Mouse (Mus musculus) lung, postnatal 0 days (tissue): Measurements from ENCODE around the gene Gpr137. TPM values are rescaled to one million over a fixed set of nuclear protein-coding genes. Genes with fewer than 3 reads are reported as not detected.

ENCODE experiments used
- ATAC-seq: fragments of 200-750 bp; cut with Nextera tagmentation; 2 replicates; pipeline ENCODE4 v1.8.0; 2017; ENCODE audit warnings: moderate library complexity
- DNase-seq: peaks from one replicate; pipeline ENCODE4 v3.0.0-alpha.2; 2016; ENCODE audit warnings: low spot score
- H3K27ac ChIP-seq: fragments of 300-500 bp; sonication (generic); 2 replicates; pipeline ENCODE4 v1.5.1; 2014; ENCODE audit warnings: antibody characterized with exemption, mild to moderate bottlenecking, low read length, mixed read lengths
- H3K27me3 ChIP-seq: fragments of 300-500 bp; sonication (generic); replicated peaks from 2 replicates; pipeline ENCODE4 v1.6.1; 2014; ENCODE audit warnings: low read length, mixed read lengths; ENCODE audit not compliant: insufficient read depth
- H3K36me3 ChIP-seq: fragments of 300-500 bp; sonication (generic); 2 replicates; pipeline ENCODE4 v1.6.1; 2014; ENCODE audit warnings: low read length, mixed read lengths; ENCODE audit not compliant: insufficient read depth
- H3K4me1 ChIP-seq: fragments of 300-500 bp; sonication (generic); 2 replicates; pipeline ENCODE4 v1.6.1; 2014; ENCODE audit warnings: antibody characterized with exemption, low read depth, low read length, mixed read lengths; ENCODE audit not compliant: insufficient read depth
- H3K4me2 ChIP-seq: fragments of 300-500 bp; sonication (generic); replicated peaks from 2 replicates; pipeline ENCODE4 v1.6.1; 2014; ENCODE audit warnings: low read depth, mild to moderate bottlenecking, low read length, moderate library complexity, mixed read lengths
- H3K4me3 ChIP-seq: fragments of 300-500 bp; sonication (generic); 2 replicates; pipeline ENCODE4 v1.5.1; 2014; ENCODE audit warnings: low read depth, low read length
- H3K9ac ChIP-seq: fragments of 300-500 bp; sonication (generic); replicated peaks from 2 replicates; pipeline ENCODE4 v1.6.1; 2014; ENCODE audit warnings: low read depth, mild to moderate bottlenecking
- H3K9me3 ChIP-seq: fragments of 300-500 bp; sonication (generic); 2 replicates; pipeline ENCODE4 v1.6.1; 2016; ENCODE audit warnings: low read length, mixed read lengths
- CTCF ChIP-seq: IDR thresholded peaks from 2 replicates; pipeline ENCODE4 v1.5.1; 2016; ENCODE audit warnings: antibody characterized with exemption, mild to moderate bottlenecking
- EP300 ChIP-seq: IDR thresholded peaks from 2 replicates; pipeline ENCODE4 v1.6.1; 2016; ENCODE audit warnings: antibody characterized with exemption, mild to moderate bottlenecking, control low read depth
- WGBS: fragments of 180-500 bp; shearing (Covaris S2); extraction: QIAGEN DNeasy Blood & Tissue Kit; methylation state at CpG from one replicate; pipeline ENCODE4 v1.1.7; 2014; 5-methylcytosine and 5-hydroxymethylcytosine counted together
- polyA plus RNA-seq: library from polyadenylated mRNA; unstranded; fragments of >200 nt; fragmentation: Nextera tagmentation; extraction: Ambion mirVana; gene quantifications from 2 replicates; pipeline ENCODE4 v1.2.1, GENCODE M21; 2015

Gpr137 gene
- polyA plus RNA-seq, 1 experiment from 2014 or later, result 33.5 TPM

DNA sequence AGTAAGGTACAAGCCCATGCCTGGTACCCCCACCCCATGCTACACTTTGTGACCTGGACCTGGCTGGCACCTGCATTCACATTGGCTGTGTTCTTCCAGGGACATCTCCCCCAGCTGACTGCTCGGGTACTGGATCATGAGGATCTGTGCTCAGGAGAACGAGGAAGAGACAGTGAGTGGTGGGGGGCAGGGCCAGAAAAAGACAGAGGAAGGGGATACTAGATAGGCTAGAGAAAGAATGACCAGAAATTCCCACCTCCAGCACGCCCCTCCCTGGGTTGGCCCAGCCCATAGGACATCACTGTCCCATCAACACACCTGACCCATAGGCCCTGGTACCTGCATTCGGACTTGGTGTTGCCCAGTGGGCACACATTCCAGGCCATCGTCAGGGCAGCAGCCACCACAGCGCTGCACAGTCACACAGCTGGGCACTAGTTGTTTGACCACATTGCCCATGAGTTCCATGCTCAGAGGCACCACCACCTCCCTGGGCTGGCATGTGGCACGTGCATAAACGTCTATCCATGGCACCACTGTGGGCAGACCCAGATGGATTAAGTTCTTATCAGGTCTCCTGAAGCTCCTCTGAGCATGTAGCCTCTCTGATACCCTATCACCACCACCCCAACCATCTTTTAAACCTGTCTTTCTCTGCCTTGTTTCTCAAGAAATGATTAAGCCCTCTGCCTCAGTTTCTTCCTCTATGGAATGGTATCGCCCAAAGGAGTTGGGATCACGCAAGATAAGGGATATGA, 43.9 kb upstream of the Gpr137 start:
- no peak for TF ChIP-seq CTCF
- TF ChIP-seq EP300, result no peak
- H3K4me3 ChIP-seq, result no peak overlapping the region
- H3K36me3 ChIP-seq, result no peaks in the 10 kb centered on the region
- H3K9me3 ChIP-seq, result no peaks in the 10 kb centered on the region
- WGBS, result 77% methylated on average over 10 of the region's 10 CpGs
- ATAC-seq (no peak), DNase-seq (no peak)
- no peak overlapping the region for H3K9ac ChIP-seq
- peaks cover 1% of the 10 kb centered on the region for H3K4me1 ChIP-seq
- H3K27me3 ChIP-seq, result no peaks in the 10 kb centered on the region
- no peak overlapping the region for H3K27ac ChIP-seq
- H3K4me2 ChIP-seq, result peak overlapping the region; percentile 98; the same call in 1 of the 2 replicates

DNA sequence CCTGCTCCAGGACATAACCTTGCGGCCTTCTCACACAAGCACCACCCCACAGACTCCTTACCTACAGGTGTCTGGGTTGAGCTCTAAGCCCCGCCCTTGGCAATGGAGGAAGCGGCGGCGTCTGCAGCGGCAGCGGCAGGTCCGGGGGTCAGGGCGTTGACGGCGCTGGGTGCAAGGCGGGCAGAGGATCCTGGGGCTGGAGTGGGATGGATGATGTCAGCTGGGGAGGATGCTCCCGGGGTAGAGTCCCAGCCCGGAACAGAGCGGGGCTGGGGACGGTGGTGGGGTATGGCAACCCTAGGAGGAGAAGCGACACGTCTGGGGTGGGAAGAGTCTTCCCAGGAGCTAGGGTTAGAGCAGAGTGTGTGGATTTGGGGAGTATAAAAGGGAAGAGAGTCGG, 43.0 kb upstream of the Gpr137 start:
- 87% methylated on average over 19 of the region's 19 CpGs for WGBS
- DNase-seq, result no peak
- peaks cover 5% of the 10 kb centered on the region for H3K4me1 ChIP-seq
- H3K9me3 ChIP-seq, result no peaks in the 10 kb centered on the region
- TF ChIP-seq EP300 (no peak), CTCF (no peak)
- no peak overlapping the region for H3K9ac ChIP-seq
- ATAC-seq, result no peak
- no peak overlapping the region for H3K4me2 ChIP-seq
- no peaks in the 10 kb centered on the region for H3K36me3 ChIP-seq
- H3K4me3 ChIP-seq, result no peak overlapping the region
- H3K27me3 ChIP-seq, result no peaks in the 10 kb centered on the region
- H3K27ac ChIP-seq, result no peak overlapping the region

DNA sequence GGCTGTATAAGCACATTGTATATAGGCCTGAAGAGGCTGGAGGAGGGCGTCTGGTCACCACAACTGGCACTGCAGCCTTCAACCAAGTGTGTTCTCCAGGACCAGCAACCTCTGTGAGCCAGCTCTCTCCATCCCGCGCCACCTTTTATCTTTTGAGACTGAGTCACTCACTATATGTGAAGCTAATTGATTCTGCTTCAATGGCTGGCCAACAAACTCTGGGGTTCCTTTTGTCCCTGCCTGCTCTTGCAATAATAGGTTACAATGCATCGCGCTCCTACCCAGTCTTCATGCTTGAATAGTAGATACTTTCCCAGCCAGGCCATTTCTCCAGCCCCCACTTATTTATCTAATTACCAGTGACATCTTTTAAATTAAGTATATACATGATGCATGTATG, 41.3 kb upstream of the Gpr137 start:
- H3K4me3 ChIP-seq, result no peak overlapping the region
- no peak overlapping the region for H3K27ac ChIP-seq
- DNase-seq (no peak), ATAC-seq (no peak)
- H3K4me1 ChIP-seq, result peaks cover 5% of the 10 kb centered on the region
- 92% methylated on average over 5 of the region's 5 CpGs for WGBS
- no peaks in the 10 kb centered on the region for H3K27me3 ChIP-seq
- no peaks in the 10 kb centered on the region for H3K36me3 ChIP-seq
- H3K9me3 ChIP-seq, result no peaks in the 10 kb centered on the region
- no peak for TF ChIP-seq CTCF
- no peak for TF ChIP-seq EP300
- H3K9ac ChIP-seq, result no peak overlapping the region
- H3K4me2 ChIP-seq, result no peak overlapping the region

DNA sequence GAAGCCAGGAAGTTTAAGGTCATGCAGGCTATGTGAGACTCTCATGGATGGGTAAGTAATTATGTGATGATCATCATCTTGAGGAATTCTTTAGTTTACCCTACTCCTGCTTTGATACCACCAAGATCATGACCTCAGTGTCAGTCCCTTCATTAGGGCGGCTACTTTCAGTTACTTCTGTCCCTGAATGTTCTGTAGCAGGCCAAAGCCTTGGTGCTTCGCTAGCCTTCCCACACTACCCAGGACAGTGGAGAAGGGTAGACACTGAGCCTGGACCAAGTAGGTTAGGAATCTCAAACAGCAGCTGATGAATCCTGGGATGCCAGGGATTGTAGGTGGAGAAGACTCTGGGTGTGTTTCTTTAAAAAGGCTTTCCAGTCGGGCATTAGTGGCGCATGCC, 39.2 kb upstream of the Gpr137 start:
- no peak for DNase-seq
- no peaks in the 10 kb centered on the region for H3K27me3 ChIP-seq
- 0 out of 2 replicates have a peak overlapping the region, but pooled peaks have one; percentile 90 for H3K27ac ChIP-seq
- no peak for ATAC-seq
- no peak overlapping the region for H3K9ac ChIP-seq
- H3K4me2 ChIP-seq, result no peak overlapping the region; the same call in 1 of the 2 replicates
- no peak overlapping the region for H3K4me3 ChIP-seq
- H3K9me3 ChIP-seq, result no peaks in the 10 kb centered on the region
- H3K4me1 ChIP-seq, result peaks cover 8% of the 10 kb centered on the region
- no peaks in the 10 kb centered on the region for H3K36me3 ChIP-seq
- TF ChIP-seq CTCF, result no peak
- no peak for TF ChIP-seq EP300
- 89% methylated on average over 4 of the region's 4 CpGs for WGBS

DNA sequence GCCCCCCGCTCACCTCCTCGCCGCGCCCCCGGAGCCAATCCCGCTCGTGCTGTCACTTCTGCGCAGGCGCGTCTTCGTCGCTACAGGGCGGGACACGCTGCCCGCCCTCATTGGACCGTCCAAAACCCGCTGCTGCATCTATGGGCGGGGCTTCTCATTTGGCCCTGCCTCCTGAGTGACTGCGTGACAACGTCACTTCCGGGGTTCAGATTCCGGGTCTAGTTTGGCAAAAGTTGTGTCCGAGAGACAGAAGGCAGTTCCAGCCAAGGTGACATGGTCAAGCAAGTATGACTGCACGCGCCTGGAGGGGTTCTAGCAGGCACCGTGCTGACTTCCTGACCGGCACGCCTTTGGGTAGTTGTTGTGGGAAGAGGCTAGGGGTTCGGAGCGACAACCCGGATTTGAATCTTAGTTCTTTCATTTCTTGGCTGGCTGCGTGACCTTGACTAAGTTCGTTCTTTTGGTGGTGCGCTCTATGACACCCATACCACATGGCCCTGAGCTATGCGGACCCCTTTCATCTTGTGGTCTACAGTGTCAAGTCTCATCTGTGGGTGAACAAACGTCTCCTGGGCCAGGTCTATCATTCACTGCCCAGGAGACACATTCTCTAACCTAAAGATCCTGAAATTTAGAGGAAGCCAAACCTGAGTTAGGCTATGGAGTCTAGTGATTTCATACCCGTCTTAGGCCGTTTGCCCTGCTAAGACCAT, 38.3 kb upstream of the Gpr137 start, which contains the start of gene Fkbp2:
Gene Fkbp2, minus strand, starts transcription at position 121 of the 713 bp plus-strand sequence.
- DNase-seq (peak; percentile 99), ATAC-seq (peak; percentile 88)
- WGBS, result under 1% methylated on average over 36 of the region's 38 CpGs

More for the DNA sequence above, 38.3 kb upstream of the Gpr137 start, which contains the start of gene Fkbp2:
- Histone ChIP-seq H3K4me1 (peaks cover 16% of the 10 kb centered on the region), H3K4me2 (peak within 1 kb of the TSS; percentile 75), H3K36me3 (no peaks in the 10 kb centered on the region), H3K9ac (peak within 1 kb of the TSS; percentile 60), H3K4me3 (peak within 1 kb of the TSS; percentile 53), H3K27ac (peak within 1 kb of the TSS; percentile 90), H3K9me3 (no peaks in the 10 kb centered on the region), H3K27me3 (no peaks in the 10 kb centered on the region)
- no peak for TF ChIP-seq EP300
- TF ChIP-seq CTCF, result no peak
